Mouse (Mus musculus): ENCODE measurements around the gene Gm13283.
"Not testable (repeated sequence)": the region's sequence is repeated elsewhere in the genome, so short reads cannot be mapped to it uniquely, and the experiment has no call there.

The Gm13283 gene

DNA sequence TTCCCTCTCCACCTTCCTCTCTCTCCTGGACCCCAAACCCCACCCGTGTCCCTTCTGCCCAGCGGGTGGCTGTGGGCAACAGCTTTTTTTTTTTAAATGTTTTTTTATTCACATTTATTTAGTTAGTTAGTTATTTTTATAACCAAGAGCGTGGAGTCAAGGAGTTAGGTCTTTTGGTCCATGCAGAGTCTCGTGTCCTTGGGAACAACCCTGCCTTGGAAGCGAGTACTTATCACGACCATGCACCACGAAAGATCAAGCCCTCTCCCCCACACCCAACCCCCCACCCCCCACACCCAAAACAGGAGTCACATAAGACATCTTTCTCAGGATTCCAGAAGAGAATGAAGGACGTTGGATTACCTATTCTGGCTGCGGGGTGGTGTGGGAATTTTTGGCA, 2.4 kb downstream of the Gm13283 start:
- in situ Hi-C loops (cut with MboI, MseI) = not testable (repeated sequence)

DNA sequence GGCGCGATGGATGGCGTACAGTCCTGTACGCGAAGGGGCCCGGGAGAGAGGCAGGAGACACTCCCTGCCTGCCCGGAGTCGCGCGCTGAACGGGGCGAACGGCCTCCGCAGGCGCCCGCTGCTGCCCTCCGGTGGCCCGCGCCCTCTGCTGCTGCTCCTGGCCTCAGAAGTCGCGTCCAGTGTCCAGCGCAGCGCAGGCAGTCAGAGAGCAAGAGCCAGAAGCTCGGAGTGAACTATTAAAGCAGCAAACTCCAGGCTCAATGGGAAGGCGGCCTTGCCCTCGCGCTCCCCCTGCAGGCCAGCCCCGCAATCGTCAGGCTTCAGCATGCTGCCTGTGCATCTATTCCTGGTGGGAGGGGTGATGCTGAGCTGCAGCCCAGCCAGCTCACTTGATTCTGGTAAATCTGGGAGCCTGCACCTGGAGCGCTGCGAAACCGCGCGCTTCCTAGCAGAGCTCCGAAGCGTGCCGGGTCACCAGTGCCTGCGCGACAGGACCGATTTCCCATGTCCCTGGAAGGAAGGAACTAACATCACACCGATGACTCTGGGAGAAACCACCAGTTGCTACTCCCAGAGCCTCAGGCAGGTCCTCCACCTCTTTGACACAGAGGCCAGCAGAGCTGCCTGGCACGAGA, 3.6 kb downstream of the Gm13283 start:
- in situ Hi-C loops (cut with MboI, MseI) = not testable (repeated sequence)

DNA sequence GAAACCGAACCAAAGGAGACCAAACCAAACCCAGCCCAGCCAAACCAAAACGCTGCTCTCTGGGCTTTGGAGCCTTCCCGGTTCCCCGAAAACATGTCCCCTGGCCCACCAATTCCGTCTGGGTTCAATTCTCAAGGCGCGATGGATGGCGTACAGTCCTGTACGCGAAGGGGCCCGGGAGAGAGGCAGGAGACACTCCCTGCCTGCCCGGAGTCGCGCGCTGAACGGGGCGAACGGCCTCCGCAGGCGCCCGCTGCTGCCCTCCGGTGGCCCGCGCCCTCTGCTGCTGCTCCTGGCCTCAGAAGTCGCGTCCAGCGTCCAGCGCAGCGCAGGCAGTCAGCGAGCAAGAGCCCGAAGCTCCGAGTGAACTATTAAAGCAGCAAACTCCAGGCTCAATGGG, 13.6 kb downstream of the Gm13283 start, which contains the start of gene Gm13290:
TSS of gene Gm13290 (plus strand) at position 301 of the 400 bp plus-strand sequence.
- in situ Hi-C loops (cut with MboI, MseI) = not testable (repeated sequence)

DNA sequence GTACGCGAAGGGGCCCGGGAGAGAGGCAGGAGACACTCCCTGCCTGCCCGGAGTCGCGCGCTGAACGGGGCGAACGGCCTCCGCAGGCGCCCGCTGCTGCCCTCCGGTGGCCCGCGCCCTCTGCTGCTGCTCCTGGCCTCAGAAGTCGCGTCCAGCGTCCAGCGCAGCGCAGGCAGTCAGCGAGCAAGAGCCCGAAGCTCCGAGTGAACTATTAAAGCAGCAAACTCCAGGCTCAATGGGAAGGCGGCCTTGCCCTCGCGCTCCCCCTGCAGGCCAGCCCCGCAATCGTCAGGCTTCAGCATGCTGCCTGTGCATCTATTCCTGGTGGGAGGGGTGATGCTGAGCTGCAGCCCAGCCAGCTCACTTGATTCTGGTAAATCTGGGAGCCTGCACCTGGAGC, 16.7 kb downstream of the Gm13283 start, which contains the start of gene Gm13289:
TSS of gene Gm13289 (plus strand) at position 301 of the 400 bp plus-strand sequence.
- in situ Hi-C loops (cut with MboI, MseI) = loop anchor here (25.0 kb wide), 1 partner anchor 764 kb away; no protein-coding TSS in a partner anchor

DNA sequence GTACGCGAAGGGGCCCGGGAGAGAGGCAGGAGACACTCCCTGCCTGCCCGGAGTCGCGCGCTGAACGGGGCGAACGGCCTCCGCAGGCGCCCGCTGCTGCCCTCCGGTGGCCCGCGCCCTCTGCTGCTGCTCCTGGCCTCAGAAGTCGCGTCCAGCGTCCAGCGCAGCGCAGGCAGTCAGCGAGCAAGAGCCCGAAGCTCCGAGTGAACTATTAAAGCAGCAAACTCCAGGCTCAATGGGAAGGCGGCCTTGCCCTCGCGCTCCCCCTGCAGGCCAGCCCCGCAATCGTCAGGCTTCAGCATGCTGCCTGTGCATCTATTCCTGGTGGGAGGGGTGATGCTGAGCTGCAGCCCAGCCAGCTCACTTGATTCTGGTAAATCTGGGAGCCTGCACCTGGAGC, 19.6 kb downstream of the Gm13283 start, which contains the start of gene Gm13272:
TSS of gene Gm13272 (plus strand) at position 301 of the 400 bp plus-strand sequence.
- in situ Hi-C loops (cut with MboI, MseI) = loop anchor here (25.0 kb wide), 1 partner anchor 767 kb away; no protein-coding TSS in a partner anchor

DNA sequence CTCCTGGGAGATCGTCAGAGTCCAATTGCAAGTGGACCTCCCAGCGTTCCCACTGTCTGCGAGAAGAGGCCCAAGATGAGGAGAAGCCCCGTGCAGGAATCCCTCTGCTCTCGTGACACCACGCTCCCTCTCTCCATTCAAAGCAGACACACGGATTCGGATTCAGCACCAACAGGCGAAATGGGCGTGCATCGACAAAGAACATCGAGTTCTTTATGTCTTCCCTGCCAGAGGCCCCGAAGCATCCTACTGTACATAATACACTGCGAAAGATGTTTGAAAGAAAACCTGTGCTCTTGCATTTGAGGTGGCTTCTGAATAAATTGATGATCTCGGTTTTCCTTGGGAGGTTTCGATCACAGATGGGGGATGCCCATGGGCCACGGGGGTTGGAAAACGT, 20.4 kb downstream of the Gm13283 start:
- in situ Hi-C loops (cut with MboI, MseI) = loop anchor here (25.0 kb wide), 1 partner anchor 768 kb away; no protein-coding TSS in a partner anchor

DNA sequence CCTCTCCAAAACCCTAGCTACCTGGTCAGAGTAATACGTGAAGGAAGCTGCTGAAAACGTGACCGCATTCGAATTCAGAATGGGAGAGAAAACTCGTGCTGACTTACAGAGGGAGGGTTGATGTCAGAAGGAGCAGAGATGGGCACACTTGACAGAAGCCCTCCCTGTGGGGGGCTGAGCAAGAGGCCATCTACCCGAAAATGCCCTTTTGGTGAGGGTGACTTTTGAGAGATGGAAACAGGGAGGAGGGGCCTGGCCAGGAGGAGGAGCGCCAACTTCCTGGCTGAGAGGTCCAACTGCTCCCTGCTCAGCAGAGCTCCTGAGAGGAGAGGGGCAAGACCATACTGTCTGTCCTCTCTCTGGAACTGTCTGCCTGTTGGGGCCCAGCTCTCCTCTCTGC, 21.9 kb downstream of the Gm13283 start, which contains the start of gene Ifnz:
TSS of gene Ifnz (plus strand) at position 301 of the 400 bp plus-strand sequence.
- in situ Hi-C loops (cut with MboI, MseI) = loop anchor here (25.0 kb wide), 1 partner anchor 770 kb away; no protein-coding TSS in a partner anchor

DNA sequence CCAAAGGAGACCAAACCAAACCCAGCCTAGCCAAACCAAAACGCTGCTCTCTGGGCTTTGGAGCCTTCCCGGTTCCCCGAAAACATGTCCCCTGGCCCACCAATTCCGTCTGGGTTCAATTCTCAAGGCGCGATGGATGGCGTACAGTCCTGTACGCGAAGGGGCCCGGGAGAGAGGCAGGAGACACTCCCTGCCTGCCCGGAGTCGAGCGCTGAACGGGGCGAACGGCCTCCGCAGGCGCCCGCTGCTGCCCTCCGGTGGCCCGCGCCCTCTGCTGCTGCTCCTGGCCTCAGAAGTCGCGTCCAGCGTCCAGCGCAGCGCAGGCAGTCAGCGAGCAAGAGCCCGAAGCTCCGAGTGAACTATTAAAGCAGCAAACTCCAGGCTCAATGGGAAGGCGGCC, 22.4 kb downstream of the Gm13283 start:
- in situ Hi-C loops (cut with MboI, MseI) = loop anchor here (25.0 kb wide), 1 partner anchor 770 kb away; no protein-coding TSS in a partner anchor

DNA sequence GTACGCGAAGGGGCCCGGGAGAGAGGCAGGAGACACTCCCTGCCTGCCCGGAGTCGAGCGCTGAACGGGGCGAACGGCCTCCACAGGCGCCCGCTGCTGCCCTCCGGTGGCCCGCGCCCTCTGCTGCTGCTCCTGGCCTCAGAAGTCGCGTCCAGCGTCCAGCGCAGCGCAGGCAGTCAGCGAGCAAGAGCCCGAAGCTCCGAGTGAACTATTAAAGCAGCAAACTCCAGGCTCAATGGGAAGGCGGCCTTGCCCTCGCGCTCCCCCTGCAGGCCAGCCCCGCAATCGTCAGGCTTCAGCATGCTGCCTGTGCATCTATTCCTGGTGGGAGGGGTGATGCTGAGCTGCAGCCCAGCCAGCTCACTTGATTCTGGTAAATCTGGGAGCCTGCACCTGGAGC, 25.5 kb downstream of the Gm13283 start, which contains the start of gene Gm13276:
TSS of gene Gm13276 (plus strand) at position 301 of the 400 bp plus-strand sequence.
- in situ Hi-C loops (cut with MboI, MseI) = loop anchor here (5.0 to 25.0 kb wide), 2 partner anchors 33 to 773 kb away; partner anchors contain the start of gene Gm13271

DNA sequence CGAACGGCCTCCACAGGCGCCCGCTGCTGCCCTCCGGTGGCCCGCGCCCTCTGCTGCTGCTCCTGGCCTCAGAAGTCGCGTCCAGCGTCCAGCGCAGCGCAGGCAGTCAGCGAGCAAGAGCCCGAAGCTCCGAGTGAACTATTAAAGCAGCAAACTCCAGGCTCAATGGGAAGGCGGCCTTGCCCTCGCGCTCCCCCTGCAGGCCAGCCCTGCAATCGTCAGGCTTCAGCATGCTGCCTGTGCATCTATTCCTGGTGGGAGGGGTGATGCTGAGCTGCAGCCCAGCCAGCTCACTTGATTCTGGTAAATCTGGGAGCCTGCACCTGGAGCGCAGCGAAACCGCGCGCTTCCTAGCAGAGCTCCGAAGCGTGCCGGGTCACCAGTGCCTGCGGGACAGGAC, 28.5 kb downstream of the Gm13283 start, which contains the start of gene Gm13277:
TSS of gene Gm13277 (plus strand) at position 231 of the 400 bp plus-strand sequence.
- in situ Hi-C loops (cut with MboI, MseI) = loop anchor here (5.0 to 25.0 kb wide), 2 partner anchors 36 to 776 kb away; partner anchors contain the start of gene Gm13271

DNA sequence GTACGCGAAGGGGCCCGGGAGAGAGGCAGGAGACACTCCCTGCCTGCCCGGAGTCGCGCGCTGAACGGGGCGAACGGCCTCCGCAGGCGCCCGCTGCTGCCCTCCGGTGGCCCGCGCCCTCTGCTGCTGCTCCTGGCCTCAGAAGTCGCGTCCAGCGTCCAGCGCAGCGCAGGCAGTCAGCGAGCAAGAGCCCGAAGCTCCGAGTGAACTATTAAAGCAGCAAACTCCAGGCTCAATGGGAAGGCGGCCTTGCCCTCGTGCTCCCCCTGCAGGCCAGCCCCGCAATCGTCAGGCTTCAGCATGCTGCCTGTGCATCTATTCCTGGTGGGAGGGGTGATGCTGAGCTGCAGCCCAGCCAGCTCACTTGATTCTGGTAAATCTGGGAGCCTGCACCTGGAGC, 31.3 kb downstream of the Gm13283 start, which contains the start of gene Gm13278:
TSS of gene Gm13278 (plus strand) at position 301 of the 400 bp plus-strand sequence.
- in situ Hi-C loops (cut with MboI, MseI) = loop anchor here (25.0 kb wide), 1 partner anchor 779 kb away; no protein-coding TSS in a partner anchor

DNA sequence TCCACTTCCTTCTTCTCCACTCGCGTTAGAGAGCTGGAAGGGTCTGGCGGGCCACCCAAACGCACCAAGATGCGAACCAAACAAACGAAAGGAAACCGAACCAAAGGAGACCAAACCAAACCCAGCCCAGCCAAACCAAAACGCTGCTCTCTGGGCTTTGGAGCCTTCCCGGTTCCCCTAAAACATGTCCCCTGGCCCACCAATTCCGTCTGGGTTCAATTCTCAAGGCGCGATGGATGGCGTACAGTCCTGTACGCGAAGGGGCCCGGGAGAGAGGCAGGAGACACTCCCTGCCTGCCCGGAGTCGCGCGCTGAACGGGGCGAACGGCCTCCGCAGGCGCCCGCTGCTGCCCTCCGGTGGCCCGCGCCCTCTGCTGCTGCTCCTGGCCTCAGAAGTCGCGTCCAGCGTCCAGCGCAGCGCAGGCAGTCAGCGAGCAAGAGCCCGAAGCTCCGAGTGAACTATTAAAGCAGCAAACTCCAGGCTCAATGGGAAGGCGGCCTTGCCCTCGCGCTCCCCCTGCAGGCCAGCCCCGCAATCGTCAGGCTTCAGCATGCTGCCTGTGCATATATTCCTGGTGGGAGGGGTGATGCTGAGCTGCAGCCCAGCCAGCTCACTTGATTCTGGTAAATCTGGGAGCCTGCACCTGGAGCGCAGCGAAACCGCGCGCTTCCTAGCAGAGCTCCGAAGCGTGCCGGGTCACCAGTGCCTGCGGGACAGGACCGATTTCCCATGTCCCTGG, 34.2 kb downstream of the Gm13283 start, which contains the start of gene Gm13275:
TSS of gene Gm13275 (plus strand) at position 552 of the 740 bp plus-strand sequence.
- in situ Hi-C loops (cut with MboI, MseI) = loop anchor here (25.0 kb wide), 1 partner anchor 782 kb away; no protein-coding TSS in a partner anchor

DNA sequence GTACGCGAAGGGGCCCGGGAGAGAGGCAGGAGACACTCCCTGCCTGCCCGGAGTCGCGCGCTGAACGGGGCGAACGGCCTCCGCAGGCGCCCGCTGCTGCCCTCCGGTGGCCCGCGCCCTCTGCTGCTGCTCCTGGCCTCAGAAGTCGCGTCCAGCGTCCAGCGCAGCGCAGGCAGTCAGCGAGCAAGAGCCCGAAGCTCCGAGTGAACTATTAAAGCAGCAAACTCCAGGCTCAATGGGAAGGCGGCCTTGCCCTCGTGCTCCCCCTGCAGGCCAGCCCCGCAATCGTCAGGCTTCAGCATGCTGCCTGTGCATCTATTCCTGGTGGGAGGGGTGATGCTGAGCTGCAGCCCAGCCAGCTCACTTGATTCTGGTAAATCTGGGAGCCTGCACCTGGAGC, 37.2 kb downstream of the Gm13283 start, which contains the start of gene Gm13279:
TSS of gene Gm13279 (plus strand) at position 301 of the 400 bp plus-strand sequence.
- in situ Hi-C loops (cut with MboI, MseI) = loop anchor here (25.0 kb wide), 1 partner anchor 785 kb away; no protein-coding TSS in a partner anchor

DNA sequence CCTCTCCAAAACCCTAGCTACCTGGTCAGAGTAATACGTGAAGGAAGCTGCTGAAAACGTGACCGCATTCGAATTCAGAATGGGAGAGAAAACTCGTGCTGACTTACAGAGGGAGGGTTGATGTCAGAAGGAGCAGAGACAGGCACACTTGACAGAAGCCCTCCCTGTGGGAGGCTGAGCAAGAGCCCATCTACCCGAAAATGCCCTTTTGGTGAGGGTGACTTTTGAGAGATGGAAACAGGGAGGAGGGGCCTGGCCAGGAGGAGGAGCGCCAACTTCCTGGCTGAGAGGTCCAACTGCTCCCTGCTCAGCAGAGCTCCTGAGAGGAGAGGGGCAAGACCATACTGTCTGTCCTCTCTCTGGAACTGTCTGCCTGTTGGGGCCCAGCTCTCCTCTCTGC, 39.4 kb downstream of the Gm13283 start, which contains the start of gene Gm13285:
TSS of gene Gm13285 (plus strand) at position 301 of the 400 bp plus-strand sequence.
- in situ Hi-C loops (cut with MboI, MseI) = loop anchor here (25.0 kb wide), 1 partner anchor 787 kb away; no protein-coding TSS in a partner anchor

DNA sequence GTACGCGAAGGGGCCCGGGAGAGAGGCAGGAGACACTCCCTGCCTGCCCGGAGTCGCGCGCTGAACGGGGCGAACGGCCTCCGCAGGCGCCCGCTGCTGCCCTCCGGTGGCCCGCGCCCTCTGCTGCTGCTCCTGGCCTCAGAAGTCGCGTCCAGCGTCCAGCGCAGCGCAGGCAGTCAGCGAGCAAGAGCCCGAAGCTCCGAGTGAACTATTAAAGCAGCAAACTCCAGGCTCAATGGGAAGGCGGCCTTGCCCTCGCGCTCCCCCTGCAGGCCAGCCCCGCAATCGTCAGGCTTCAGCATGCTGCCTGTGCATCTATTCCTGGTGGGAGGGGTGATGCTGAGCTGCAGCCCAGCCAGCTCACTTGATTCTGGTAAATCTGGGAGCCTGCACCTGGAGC, 43.0 kb downstream of the Gm13283 start, which contains the start of gene Gm13287:
TSS of gene Gm13287 (plus strand) at position 301 of the 400 bp plus-strand sequence.
- in situ Hi-C loops (cut with MboI, MseI) = loop anchor here (10.0 kb wide), 1 partner anchor 62 kb away; no protein-coding TSS in a partner anchor

DNA sequence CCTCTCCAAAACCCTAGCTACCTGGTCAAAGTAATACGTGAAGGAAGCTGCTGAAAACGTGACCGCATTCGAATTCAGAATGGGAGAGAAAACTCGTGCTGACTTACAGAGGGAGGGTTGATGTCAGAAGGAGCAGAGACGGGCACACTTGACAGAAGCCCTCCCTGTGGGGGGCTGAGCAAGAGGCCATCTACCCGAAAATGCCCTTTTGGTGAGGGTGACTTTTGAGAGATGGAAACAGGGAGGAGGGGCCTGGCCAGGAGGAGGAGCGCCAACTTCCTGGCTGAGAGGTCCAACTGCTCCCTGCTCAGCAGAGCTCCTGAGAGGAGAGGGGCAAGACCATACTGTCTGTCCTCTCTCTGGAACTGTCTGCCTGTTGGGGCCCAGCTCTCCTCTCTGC, 45.3 kb downstream of the Gm13283 start, which contains the start of gene Gm13288:
TSS of gene Gm13288 (plus strand) at position 301 of the 400 bp plus-strand sequence.
- in situ Hi-C loops (cut with MboI, MseI) = loop anchor here (10.0 kb wide), 1 partner anchor 60 kb away; no protein-coding TSS in a partner anchor

DNA sequence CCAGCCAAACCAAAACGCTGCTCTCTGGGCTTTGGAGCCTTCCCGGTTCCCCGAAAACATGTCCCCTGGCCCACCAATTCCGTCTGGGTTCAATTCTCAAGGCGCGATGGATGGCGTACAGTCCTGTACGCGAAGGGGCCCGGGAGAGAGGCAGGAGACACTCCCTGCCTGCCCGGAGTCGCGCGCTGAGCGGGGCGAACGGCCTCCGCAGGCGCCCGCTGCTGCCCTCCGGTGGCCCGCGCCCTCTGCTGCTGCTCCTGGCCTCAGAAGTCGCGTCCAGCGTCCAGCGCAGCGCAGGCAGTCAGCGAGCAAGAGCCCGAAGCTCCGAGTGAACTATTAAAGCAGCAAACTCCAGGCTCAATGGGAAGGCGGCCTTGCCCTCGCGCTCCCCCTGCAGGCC, 45.8 kb downstream of the Gm13283 start:
- in situ Hi-C loops (cut with MboI, MseI) = loop anchor here (10.0 kb wide), 1 partner anchor 59 kb away; no protein-coding TSS in a partner anchor
